Mouse (Mus musculus) 3T3-L1 (cell line): ENCODE measurements around the gene Inf2.

Experiments used
- DNase-seq: peaks from one replicate; pipeline ENCODE4 v3.0.0-alpha.2; 2015; ENCODE audit warnings: low read depth, low spot score

Inf2 gene

GRCm38 (mm10) chr12:112594989-112595388 lies 6.4 kb downstream of the Inf2 start:
- no peak for DNase-seq

- DNase-seq: peak; percentile 88
Measured at GRCm38 (mm10) chr12:112595626-112596025, 7.0 kb downstream of the Inf2 start.

GRCm38 (mm10) chr12:112596454-112596853 lies 7.9 kb downstream of the Inf2 start:
- DNase-seq: peak; percentile 65

DNA sequence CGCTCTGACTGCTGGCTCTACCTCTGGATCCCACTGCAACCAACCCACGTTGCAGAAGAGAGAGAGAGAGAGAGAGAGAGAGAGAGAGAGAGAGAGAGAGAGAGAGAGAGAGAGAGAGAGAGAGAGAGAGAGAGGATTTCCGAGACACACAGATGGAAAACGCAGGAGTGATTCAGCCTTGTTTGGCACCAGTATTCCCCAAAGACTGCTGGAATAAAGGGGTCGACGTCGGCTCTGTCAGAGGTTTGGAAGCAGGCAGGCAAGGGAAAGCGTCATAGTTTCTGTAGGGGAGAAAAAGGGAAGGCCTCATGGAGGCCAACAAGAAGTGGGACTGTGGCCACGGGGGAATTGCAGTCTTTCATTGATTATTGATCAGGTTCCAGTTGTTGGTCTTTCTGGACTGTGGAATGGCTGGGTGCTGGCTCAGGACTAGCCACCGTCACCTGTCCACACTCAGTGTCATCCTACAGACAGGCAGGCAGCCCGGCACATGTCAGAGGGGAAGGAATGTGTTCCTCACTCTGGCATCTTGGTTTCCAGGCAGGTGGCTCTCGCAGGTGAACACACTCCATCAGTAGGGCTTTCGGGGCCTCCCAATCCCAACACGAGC lies 8.4 kb downstream of the Inf2 start:
- no peak for DNase-seq

DNA sequence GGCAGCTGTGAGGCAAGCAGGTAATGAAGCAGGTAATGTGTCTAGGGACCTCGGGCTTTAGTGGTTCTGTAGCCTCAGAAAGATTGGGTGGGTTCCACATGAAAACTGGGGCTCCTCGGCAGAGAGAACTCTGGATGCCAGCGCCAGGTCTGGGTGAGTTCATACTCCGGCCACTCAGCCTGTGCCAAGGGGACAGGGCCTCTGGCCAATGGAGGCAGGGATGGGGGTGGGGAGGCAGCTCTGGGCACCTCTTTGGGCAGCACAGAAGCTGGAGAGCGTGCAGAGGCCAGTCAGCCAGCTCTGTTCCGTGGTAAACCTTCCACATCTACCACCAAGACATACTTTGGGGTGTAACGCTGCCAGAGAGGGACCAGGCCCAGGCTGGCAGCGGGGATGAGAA lies 9.0 kb downstream of the Inf2 start:
- no peak for DNase-seq

- DNase-seq: peak; percentile 74
Measured at GRCm38 (mm10) chr12:112599198-112599597, 10.6 kb downstream of the Inf2 start.

DNA sequence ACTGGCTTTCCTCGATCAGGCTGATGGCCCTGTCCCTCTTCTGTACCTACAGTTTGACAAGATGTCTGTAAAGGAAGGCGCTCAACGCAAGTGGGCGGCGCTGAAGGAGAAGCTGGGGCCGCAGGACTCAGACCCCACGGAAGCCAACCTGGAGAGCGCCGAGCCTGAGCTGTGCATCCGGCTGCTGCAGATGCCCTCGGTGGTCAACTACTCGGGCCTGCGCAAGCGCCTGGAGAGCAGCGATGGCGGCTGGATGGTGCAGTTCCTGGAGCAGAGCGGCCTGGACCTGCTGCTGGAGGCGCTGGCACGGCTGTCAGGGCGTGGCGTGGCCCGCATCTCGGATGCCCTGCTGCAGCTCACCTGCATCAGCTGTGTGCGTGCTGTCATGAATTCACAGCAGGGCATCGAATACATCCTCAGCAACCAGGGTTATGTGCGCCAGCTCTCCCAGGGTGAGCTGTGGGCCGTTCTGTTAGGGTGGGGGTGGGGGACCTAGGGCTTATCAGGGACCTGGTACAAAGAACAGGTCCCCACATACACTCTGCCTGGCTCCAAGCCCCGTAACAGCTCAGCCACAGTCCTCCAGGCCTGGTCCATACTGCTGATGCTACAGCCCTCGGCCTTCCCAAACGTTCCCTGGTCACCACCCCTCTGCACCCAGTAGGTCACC lies 11.5 kb downstream of the Inf2 start:
- no peak for DNase-seq

DNA sequence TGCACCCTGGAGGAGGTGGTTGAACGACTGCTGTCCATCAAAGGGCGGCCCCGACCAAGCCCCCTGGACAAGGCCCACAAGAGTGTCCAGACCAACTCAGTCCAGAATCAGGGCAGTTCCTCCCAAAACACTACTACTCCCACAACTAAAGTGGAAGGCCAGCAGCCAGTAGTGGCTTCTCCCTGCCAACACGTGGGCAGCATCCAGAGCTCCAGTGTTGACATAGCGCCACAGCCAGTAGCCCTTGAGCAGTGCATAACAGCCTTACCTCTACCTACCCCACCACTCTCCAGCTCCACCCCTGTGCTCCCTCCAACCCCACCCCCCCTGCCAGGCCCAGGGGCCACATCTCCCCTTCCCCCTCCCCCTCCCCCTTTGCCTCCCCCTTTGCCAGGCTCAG lies 15.4 kb downstream of the Inf2 start:
- DNase-seq: no peak

- DNase-seq: peak; percentile 71
Measured at GRCm38 (mm10) chr12:112604709-112605649, 16.4 kb downstream of the Inf2 start.

- DNase-seq: peak; percentile 79
Measured at GRCm38 (mm10) chr12:112605766-112606165, 17.2 kb downstream of the Inf2 start.

GRCm38 (mm10) chr12:112606998-112607397 lies 18.4 kb downstream of the Inf2 start:
- peak; percentile 79 for DNase-seq

GRCm38 (mm10) chr12:112609031-112609430 lies 20.4 kb downstream of the Inf2 start:
- no peak for DNase-seq

DNA sequence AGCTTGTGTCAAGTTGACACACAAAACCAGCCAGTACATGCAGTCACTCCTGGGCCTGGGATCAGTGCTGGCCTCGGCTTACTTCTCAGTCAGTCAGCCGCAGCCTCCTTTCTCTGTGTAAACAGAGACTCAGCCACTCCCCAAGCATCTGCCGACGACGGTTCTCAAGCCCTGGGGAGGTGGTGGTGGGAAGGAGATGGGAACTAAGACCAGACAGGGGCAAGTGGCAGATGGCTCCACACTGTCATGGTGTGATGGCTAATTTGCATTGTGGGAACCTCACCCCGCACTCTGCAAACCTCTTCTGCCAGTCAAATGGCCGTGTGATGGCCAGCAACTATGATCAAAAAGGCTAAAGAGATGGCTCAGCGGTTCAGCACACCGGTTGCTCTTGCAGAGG lies 28.1 kb downstream of the Inf2 start:
- DNase-seq: no peak

- DNase-seq: peak; percentile 79
Measured at GRCm38 (mm10) chr12:112617184-112617583, 28.6 kb downstream of the Inf2 start.

DNA sequence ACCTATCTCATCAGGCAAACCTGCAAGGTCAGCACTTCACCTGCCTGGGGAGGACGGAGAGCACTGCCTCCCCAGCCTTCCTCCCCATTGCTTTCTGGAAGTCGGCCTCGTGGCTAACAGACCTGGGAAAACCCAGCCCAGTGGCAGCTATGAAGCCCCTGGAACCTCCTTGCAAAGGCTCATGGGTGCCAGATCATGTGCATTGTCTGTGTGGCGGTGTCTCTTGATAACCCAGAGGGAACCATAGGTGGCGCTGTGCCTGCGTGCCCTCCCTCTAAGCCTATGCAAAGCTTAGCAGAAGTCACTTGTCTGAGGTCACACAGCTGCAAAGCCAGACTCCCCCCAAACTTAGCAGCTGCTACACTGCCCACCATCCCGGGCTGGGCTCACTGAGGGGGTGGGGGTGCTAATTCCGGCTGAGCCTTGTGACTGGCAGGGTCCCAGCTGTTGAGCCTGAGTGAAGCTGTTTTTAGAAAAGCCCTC lies 29.4 kb downstream of the Inf2 start:
- DNase-seq: peak; percentile 65

- no peak for DNase-seq
Measured at GRCm38 (mm10) chr12:112618981-112619685, 30.5 kb downstream of the Inf2 start.

GRCm38 (mm10) chr12:112619686-112620353 lies 31.2 kb downstream of the Inf2 start, which contains the start of gene Adssl1:
TSS of gene Adssl1 (plus strand) at chr12:112620045.
- DNase-seq: no peak

DNA sequence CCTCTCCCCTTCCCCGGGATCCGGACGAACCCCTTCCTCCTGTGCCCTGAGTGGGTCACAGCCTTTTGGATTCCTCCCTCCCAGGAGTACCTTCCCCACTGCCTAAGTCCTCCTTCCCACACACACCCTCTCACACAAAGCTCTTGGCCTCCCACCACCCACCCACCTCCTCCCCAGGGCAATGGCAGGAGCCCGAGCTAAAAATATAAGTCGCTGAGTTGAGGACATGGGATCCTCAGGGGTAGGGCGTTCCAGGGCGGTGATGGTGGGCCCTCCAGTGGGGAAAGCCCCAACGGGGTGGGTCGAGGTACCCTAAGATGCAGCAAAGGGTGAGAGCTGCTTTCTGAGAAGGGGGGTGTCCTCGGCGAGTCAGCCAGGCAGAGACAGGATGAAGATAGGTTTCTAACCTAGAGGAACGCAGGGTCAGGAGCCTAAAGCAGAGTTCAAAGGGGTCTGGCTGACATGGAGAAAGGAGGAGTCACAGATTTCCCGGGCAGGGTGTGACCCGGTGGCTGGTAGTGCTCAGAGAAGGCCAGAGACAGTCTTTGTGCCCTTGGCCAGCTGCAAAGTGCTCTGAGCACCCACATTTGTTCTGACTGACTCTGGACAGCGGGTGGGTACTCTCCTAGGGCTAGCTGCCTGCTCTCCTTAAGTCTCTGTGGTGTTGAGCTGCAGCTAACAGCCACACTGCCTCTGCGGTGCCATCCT lies 31.9 kb downstream of the Inf2 start:
- DNase-seq: no peak

DNA sequence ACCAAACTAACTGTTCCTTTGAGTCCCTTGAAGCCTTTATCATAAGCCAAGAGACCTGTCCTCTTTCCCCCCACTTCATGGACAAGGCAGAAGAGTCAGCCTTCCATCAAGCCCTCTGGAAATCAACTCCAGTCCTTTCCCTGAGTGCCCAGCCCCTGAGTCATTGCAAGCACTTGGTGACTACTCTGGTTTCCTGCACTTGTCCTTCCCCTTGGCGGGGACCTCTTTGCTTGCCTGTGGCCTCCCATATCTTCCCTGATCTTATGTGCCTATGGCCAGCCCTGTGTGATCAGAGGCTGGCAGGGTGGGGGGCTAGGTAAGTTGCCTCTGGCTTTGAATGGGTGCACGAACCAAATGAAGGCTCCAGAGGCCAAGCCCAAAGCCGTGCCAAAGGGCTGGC lies 33.3 kb downstream of the Inf2 start:
- DNase-seq: peak; percentile 68

DNA sequence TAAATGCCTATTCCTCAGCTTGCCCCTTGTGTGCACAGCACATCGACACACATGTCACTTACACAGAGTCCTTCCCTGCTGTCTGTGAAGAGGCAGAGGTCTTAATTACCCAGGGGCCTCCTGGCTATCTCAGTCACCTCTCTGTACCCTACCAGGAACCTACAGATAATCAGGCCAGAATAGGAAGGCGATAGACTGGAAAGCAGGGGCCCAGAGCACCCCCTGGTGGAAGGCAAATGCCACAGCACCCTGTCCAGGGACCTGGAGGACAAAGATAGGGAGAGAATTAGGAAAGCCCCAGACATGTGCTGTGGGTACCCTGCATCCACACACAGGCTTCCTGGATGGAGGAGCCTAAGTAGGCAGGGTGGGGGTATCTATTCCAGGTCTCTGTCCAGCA lies 35.2 kb downstream of the Inf2 start:
- peak; percentile 75 for DNase-seq
